Mouse (Mus musculus) T-helper 2 cell (primary cell): ENCODE data around the gene Znrd1.
"Not testable (repeated sequence)": the region's sequence is repeated elsewhere in the genome, so short reads cannot be mapped to it uniquely, and the experiment has no call there.

Experiments used
- in situ Hi-C: fragments of 300-600 bp; cut with MboI, MseI; formaldehyde crosslinking; loops from one replicate; pipeline ENCODE4 v1.15.1; 2025; ENCODE audit warnings: high pct_unique_total_duplicates

The Znrd1 gene

GRCm38 (mm10) chr17:36957999-36958743 lies at the start of gene Znrd1, which contains the start of gene Znrd1as:
Gene Znrd1, minus strand, starts transcription at chr17:36958559.
Gene Znrd1as, plus strand, starts transcription at chr17:36958592.
- in situ Hi-C loops, result loop anchor here (25.0 kb wide), 1 partner anchor 1971 kb away; the partner anchor contains the start of gene Lsm2

- in situ Hi-C loops, result no loop called here
These were observed 45.0 kb upstream of the Znrd1 start for GRCm38 (mm10) chr17:37003366-37003765.

DNA sequence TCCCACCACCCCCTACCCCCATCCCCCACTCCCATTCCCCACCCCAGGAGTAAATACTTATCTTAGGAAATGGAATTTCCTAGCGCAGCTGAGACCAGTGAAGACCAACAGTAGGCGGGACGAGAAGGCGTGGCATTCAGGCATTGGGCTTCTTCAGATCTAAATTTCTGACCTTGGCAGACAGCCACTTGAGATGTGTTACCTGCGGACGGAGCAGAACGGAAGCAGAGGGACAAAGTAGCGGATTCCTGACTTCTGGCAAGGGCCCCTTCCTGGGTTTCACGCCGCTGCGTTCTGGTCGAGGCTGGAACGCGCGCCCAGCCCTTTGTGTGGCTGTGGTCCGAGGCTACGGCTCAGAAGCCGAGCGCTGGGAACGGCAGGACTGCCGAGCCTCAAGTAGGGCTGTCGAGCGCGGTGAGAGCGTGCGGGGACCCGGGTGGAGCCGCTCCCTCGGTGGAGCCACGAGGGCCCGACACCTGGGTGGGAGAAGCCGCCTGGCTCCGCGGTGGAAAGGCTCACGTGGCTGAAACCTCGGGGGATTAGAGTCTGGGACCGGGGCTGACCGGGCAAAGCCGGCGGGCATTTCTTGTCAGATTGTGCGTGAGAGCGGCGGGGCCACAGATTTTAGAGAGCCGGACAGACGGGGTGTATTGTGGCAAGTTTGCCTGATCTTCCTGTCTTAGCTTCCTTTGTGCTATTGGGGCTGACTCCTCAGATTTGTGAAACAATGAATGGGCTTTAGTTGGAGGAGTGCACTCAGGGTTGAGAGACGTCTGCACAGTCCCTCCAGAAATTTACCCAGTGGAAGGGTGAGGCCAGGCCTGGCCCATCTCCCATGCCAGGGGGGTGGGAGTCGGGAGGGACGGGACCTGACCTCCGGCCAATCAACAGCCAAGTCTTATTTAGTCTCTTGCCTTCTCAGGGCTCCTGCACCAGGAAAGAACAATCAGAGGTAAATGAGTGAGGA lies 44.3 kb upstream of the Znrd1 start:
- in situ Hi-C loops, result no loop called here

DNA sequence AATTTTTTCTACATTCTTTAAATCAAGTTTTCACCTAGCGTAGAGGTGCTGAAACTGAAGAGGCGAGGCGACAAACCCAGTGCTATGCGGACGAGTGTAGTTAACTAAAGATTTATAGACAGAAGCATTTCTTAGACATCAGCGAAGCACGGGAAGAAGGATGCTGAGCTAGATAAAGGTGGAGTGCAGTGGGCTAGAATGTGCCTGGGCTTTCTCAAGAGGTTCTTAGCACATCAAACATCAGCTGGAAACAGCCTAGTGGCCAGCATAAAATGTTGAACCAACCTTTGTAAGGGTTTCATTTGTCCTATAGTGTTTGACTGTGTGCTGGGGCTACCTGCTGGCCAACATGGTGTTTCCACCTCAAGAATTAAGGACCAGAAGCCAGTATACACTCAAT lies 42.5 kb upstream of the Znrd1 start, which contains the start of gene Zfp57:
Zfp57 (plus strand) TSS at position 301 of the 400 bp plus-strand sequence.
- in situ Hi-C loops, result no loop called here

DNA sequence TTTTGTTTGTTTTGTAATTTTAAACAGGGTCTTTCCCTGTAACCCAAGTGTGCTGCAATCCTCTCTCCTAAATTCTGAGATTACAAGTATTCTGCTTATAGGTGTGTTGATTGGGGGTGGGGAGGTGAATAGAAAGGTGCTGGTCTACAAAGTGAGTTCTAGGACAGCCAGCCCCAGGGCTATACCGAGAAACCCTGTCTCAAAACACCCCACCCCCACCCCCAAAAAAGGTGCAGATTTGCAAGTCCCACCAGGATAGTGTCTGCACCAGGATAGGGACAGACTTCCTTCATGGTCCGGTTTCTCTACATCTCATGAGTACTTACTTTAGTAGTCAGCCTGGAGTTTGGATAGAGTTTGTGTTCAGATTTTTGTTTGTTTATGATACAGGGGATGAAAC lies 40.1 kb upstream of the Znrd1 start:
- in situ Hi-C loops, result no loop called here

DNA sequence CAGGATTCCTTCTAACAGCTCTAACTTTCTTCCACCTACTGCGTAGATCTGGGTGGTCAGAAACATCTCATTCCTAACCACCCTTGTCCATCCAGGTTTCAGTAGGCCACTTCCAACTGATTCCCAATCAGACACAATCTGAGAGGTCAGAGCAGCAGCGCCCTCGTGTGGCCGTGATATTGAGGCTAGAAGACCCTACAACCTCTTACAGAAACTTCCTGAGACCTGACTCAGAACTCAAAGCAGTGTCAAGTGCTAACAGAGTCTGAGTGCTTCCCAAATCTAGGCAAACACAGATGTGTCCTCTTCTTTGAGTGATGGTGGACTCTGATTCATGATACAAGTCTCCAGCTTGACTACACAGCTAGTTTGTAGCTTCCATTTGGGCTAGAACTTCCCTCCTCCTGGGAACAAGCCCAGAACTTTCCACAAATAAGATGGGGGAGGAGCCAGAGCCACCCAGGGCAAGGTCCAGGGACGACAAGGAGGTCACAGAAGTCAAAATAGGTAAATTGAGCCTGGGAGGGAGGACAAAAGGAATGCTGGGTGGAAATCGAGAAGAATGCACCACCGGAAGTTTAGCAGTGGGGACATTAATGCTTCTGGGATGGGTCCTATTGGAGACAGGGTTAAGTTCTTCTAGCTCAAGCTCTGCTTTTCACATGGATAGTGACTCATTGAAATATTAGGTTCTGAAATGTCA lies 38.8 kb upstream of the Znrd1 start:
- in situ Hi-C loops, result no loop called here

DNA sequence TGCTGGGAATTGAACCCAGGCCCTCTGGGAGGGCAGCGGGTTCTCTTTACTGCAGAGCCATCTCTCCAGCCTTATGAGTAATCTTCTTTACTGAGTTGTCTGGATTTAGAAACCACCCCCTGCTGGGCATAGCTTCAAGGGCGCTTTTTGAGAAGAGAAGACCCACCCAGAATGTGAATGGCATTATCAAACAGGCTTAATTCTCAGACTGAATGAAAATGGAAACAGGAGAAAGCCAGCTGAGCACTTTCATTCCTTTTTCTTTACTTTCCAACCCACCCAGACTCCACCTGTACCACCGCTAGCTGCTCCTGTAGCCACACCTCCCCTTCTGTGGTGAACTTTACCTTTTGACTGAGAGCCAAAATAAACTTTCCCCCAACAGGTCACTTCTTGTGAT lies 37.1 kb upstream of the Znrd1 start:
- in situ Hi-C loops, result no loop called here

- in situ Hi-C loops, result no loop called here
These were observed 36.2 kb upstream of the Znrd1 start for GRCm38 (mm10) chr17:36994528-36994927.

- in situ Hi-C loops, result no loop called here
These were observed 35.5 kb upstream of the Znrd1 start for GRCm38 (mm10) chr17:36993770-36994325.

DNA sequence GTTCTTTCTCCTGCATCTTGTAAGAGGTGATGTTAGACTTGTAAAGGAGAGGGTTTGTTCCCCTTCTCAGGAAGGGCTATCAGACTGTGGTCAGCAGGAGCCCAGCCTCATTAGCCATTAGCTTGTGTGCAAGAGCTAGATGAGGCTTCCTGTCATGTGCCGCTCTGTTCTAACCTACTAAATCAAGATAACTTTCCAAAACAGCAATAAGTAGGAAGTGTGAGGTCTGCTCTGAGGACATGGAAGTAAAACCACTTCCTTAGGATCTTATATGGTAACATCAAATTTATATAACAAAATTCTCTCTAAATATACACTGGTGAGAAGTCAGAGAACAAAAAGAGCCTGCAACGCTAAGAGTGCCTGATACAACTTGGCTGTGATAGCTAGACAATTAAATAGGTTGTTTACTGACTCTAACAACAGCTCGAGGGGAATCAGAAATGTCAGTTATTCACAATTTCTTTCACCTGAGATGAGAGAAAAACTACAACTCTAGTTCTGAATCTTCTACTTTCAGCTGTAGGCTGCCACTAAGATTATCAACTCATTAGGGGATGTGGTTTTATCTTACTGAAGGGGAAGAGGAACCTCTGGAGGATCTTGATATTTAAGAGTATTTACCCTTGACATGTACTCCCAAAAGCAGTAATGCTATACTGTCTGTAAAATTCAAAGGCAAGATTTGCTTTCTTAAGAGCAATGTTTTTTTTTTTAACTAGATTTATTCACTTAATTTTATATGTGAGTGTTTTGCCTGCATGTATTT lies 34.2 kb upstream of the Znrd1 start:
- in situ Hi-C loops, result no loop called here

DNA sequence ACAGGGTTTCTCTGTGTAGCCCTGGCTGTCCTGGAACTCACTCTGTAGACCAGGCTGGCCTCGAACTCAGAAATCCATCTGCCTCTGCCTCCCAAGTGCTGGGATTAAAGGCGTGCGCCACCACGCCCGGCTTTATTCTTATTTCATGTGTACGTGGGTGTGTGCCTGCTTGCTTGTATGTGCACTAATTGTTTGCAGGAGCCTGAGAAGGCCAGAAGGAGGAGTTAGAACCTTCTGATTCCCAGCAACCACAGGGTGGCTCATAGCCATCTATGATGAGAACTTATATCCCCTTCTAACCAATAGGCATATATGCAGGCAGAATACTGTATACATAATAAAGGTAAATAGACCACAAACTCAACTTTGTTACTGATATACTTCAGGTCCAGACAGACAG lies 32.3 kb upstream of the Znrd1 start:
- in situ Hi-C loops, result not testable (repeated sequence)

GRCm38 (mm10) chr17:36989437-36989836 lies 31.1 kb upstream of the Znrd1 start, which contains the start of gene H2-M5:
Gene H2-M5, minus strand, starts transcription at chr17:36989537.
- in situ Hi-C loops, result no loop called here

DNA sequence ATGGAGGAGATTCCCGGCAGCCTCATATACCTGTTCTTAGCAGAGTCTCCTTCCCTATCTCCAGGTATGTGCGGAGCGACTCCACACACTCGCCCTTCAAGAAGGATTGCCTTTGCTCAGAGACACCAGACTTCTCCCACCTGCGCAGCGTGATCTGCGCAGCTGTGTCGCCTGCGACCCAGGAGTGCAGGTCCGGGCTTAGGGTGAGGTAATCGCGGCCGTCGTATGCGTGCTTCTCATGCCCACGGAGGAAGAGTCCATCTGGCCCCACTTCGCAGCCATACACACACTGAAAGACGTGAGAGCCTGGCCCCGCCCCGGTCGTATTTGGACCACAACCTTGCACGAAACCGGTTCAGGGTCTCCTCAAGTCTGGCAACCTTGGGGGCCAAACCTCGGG lies 30.1 kb upstream of the Znrd1 start:
- in situ Hi-C loops, result no loop called here

GRCm38 (mm10) chr17:36982253-36983155 lies 24.1 kb upstream of the Znrd1 start:
- in situ Hi-C loops, result no loop called here

DNA sequence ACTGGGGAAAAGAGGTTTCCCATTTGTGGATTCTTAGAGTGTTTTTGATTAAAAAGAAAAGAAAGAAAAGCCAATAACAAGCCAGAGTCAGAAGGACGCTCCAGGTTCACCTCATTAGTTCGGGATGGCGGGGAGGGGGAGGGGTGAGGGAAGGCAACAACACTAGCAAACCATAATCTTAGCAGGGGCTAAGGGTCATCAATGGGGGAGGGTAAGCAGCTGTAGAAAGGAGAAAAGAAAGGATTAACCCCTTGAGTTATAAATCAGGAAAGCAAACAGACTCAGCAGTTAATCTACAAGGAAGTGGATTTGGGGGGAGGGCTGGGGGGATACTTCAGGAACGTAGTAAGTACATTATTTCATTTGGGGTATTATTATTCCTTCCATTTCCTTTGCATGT lies 23.5 kb upstream of the Znrd1 start:
- in situ Hi-C loops, result no loop called here

GRCm38 (mm10) chr17:36981221-36981813 lies 23.0 kb upstream of the Znrd1 start, which contains the start of gene 2410137M14Rik:
Gene 2410137M14Rik, minus strand, starts transcription at chr17:36981237.
- in situ Hi-C loops, result no loop called here

GRCm38 (mm10) chr17:36973271-36973787 lies 15.0 kb upstream of the Znrd1 start:
- in situ Hi-C loops, result loop anchor here (25.0 kb wide), 1 partner anchor 1986 kb away; the partner anchor contains the start of gene Lsm2

- in situ Hi-C loops, result loop anchor here (25.0 kb wide), 1 partner anchor 1985 kb away; the partner anchor contains the start of gene Lsm2
These were observed 14.4 kb upstream of the Znrd1 start for GRCm38 (mm10) chr17:36972791-36973190.
